Mouse (Mus musculus): Measurements from ENCODE around the gene Psma6.

GRCm38 (mm10) chr12:55386456-55386855, 2.4 kb downstream of the Psma6 start:
- TF ChIP-seq GATA1 (IDR thresholded peaks at IDR 0.05; ENCODE audit: low read length) (no peak), TAL1 (IDR thresholded peaks at IDR 0.05; ENCODE audit: low read length) (no peak)
